Mouse (Mus musculus) MEL-GATA-1-ER (cell line): ENCODE data around the gene Vmn2r12.
"Not testable (repeated sequence)": the region's sequence is repeated elsewhere in the genome, so short reads cannot be mapped to it uniquely, and the experiment has no call there.

Experiments
- DNase-seq: peaks from one replicate; pipeline ENCODE4 v3.0.0-alpha.2; 2012; ENCODE audit warnings: low read depth; ENCODE audit errors: extremely low read depth

Gene Vmn2r12

GRCm38 (mm10) chr5:109097850-109098249 is at the start of gene Vmn2r12:
TSS of gene Vmn2r12 (minus strand) at chr5:109097950.
- not testable (repeated sequence) for DNase-seq

GRCm38 (mm10) chr5:109139546-109139945 is 41.8 kb upstream of the Vmn2r12 start:
- no peak for DNase-seq

GRCm38 (mm10) chr5:109136731-109137130 is 39.0 kb upstream of the Vmn2r12 start:
- no peak for DNase-seq

- DNase-seq: not testable (repeated sequence)
Measured at GRCm38 (mm10) chr5:109096482-109096881, 1.3 kb downstream of the Vmn2r12 start.

- not testable (repeated sequence) for DNase-seq
Measured at GRCm38 (mm10) chr5:109072016-109072415, 25.7 kb downstream of the Vmn2r12 start.

GRCm38 (mm10) chr5:109059469-109059868 is 38.3 kb downstream of the Vmn2r12 start, which contains the start of gene Vmn2r11:
TSS of gene Vmn2r11 (minus strand) at chr5:109059569.
- not testable (repeated sequence) for DNase-seq

- no peak for DNase-seq
Measured at GRCm38 (mm10) chr5:109055286-109055685, 42.5 kb downstream of the Vmn2r12 start.
